Mouse (Mus musculus) brain, embryonic 18.5 days (tissue): ENCODE measurements around the gene Mettl14.

Experiments used
- DNase-seq: peaks from one replicate; pipeline ENCODE4 v3.0.0-alpha.2; 2012; ENCODE audit warnings: low read depth, low spot score

The Mettl14 gene

GRCm38 (mm10) chr3:123321612-123322011 is 64.3 kb downstream of the Mettl14 start:
- no peak for DNase-seq

- no peak for DNase-seq
Measured at GRCm38 (mm10) chr3:123320341-123320740, 65.6 kb downstream of the Mettl14 start.
